Mouse (Mus musculus) fat pad, adult 2 months (tissue): ENCODE data around the gene Bag5.

Experiments used
- DNase-seq: peaks from one replicate; pipeline ENCODE4 v3.0.0-alpha.2; 2011; ENCODE audit warnings: low read depth, low spot score; ENCODE audit errors: extremely low read depth

The Bag5 gene

GRCm38 (mm10) chr12:111699542-111699941 is 13.5 kb downstream of the Bag5 start:
- no peak for DNase-seq

- no peak for DNase-seq
These were observed 14.6 kb downstream of the Bag5 start for GRCm38 (mm10) chr12:111698346-111698913.

GRCm38 (mm10) chr12:111697708-111698107 is 15.3 kb downstream of the Bag5 start:
- no peak for DNase-seq

GRCm38 (mm10) chr12:111696239-111696638 is 16.8 kb downstream of the Bag5 start:
- no peak for DNase-seq

- no peak for DNase-seq
These were observed 17.9 kb downstream of the Bag5 start for GRCm38 (mm10) chr12:111694880-111695804.

- DNase-seq: no peak
These were observed 18.7 kb downstream of the Bag5 start for GRCm38 (mm10) chr12:111694271-111694781.

- no peak for DNase-seq
These were observed 19.5 kb downstream of the Bag5 start for GRCm38 (mm10) chr12:111693341-111694270.

- DNase-seq: no peak
These were observed 20.2 kb downstream of the Bag5 start for GRCm38 (mm10) chr12:111692899-111693298.

GRCm38 (mm10) chr12:111691346-111691872 is 21.6 kb downstream of the Bag5 start:
- no peak for DNase-seq

- no peak for DNase-seq
These were observed 23.6 kb downstream of the Bag5 start for GRCm38 (mm10) chr12:111689426-111689825.

- no peak for DNase-seq
These were observed 25.0 kb downstream of the Bag5 start for GRCm38 (mm10) chr12:111688069-111688428.

- DNase-seq: no peak
These were observed 25.5 kb downstream of the Bag5 start for GRCm38 (mm10) chr12:111687350-111688068.

- no peak for DNase-seq
These were observed 26.7 kb downstream of the Bag5 start for GRCm38 (mm10) chr12:111686390-111686789.

- DNase-seq: no peak
These were observed 30.3 kb downstream of the Bag5 start for GRCm38 (mm10) chr12:111682806-111683205.

- peak; percentile 67 for DNase-seq
These were observed 31.1 kb downstream of the Bag5 start for GRCm38 (mm10) chr12:111682003-111682402.

- no peak for DNase-seq
These were observed 31.8 kb downstream of the Bag5 start for GRCm38 (mm10) chr12:111681305-111681704.

- no peak for DNase-seq
These were observed 32.4 kb downstream of the Bag5 start for GRCm38 (mm10) chr12:111680661-111681060.

GRCm38 (mm10) chr12:111678997-111679396 is 34.1 kb downstream of the Bag5 start:
- no peak for DNase-seq

- no peak for DNase-seq
These were observed 34.5 kb downstream of the Bag5 start for GRCm38 (mm10) chr12:111678670-111678933.

GRCm38 (mm10) chr12:111677882-111678669 is 35.0 kb downstream of the Bag5 start, which contains the start of gene Trmt61a:
TSS of gene Trmt61a (plus strand) at chr12:111678105.
- no peak for DNase-seq
